Mouse (Mus musculus) thymus, adult 2 months (tissue): ENCODE results near the gene Cetn3.

ENCODE experiments used
- CTCF ChIP-seq: fragments of 200-500 bp; IDR thresholded peaks from 2 replicates; pipeline ENCODE4 v1.5.1; 2012; ENCODE audit warnings: mild to moderate bottlenecking, control low read depth, low read length, moderate library complexity, borderline replicate concordance; ENCODE audit not compliant: control insufficient read depth, poor library complexity, insufficient read depth; ENCODE audit errors: extremely low read depth
- POLR2A ChIP-seq: fragments of 200-500 bp; IDR thresholded peaks from 2 replicates; pipeline ENCODE4 v1.6.1; 2012; ENCODE audit warnings: mild to moderate bottlenecking, low read length, control low read depth, moderate library complexity; ENCODE audit not compliant: control insufficient read depth, poor library complexity, insufficient read depth; ENCODE audit errors: extremely low read depth

DNA sequence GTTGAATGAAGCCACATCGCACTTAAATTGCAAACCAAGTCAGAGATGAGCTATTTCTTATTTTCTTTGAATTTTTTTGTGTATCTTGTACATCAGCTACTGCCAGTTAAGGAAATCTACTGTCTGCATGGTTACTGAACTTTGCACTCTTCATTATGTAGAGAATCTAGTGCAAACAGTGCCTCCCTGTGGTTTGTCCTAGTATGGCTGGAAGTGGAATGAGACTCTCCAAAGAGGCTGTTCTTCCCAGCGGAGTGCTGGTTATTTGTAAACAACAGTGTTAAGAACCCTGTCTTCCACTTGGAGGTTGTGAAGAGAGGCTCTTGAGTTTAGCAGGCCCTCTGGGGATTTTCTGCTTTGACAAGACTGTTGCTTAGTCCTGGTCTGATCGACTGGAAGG, 22.5 kb upstream of the Cetn3 start:
- TF ChIP-seq CTCF, result no peak
- no peak for TF ChIP-seq POLR2A
